Mouse (Mus musculus): Measurements from ENCODE around the gene Cntnap2.
A peak's percentile ranks its signal among the peaks of the same experiment; 100 is the strongest.

The Cntnap2 gene

DNA sequence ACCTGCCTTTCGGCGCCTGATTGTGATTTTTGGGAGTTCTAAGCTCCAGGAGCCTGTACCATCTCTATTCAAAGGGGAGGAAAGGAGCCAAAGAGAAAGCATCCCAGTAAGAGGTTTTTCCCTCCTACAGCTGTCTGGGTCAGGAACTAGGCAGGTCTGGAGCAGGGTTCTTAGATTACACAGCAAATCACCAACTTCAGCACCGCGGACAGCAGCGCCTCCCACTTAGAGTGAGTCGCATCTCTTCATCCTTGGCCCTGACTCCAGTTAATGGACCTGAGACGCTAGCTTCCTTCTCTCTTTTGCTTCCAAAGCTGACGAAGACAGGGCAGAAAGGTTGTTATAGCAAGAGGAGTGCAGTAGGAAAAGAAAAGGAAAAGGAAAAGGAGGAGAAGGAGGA is at the start of gene Cntnap2:
TSS of gene Cntnap2 (plus strand) at position 267 of the 400 bp plus-strand sequence.
- DNase-seq = no peak

DNA sequence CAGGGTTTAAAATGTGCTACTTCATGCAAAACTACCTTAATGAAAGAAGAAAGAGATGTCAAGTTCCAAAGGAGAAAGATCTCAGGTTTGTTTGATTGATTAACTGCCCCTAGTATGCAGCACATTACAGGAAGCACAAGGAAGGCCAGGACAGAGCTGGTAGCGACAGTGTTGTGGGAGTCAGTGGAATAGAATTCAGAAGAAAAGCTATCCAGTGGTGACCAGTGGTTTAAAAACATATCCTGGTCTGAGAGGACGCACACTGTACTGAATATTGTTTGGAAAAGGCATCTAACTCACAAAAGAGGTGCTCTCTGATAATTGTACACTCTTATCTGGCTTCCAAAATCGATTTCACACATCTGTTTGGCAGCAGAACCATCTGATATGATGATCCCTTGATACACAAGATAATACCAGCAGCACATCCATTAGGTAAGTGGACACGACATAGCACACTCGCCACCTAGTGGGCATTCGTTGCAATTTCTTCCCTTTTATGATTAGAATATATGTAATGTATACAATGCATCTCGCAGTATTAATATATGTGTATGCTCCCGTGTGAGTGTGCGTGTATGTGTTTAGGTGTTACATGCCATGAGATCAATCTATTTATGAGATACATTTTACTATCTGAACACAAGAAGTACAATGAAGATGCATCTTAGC is 33.0 kb upstream of the Cntnap2 start:
- DNase-seq = no peak

- DNase-seq = no peak
Measured at GRCm38 (mm10) chr6:45039454-45039853, 19.7 kb upstream of the Cntnap2 start.

GRCm38 (mm10) chr6:45059556-45060471 is 657 bp downstream of the Cntnap2 start:
- DNase-seq = no peak

- DNase-seq = no peak
Measured at GRCm38 (mm10) chr6:45062214-45062997, 3.2 kb downstream of the Cntnap2 start.

- no peak for DNase-seq
Measured at GRCm38 (mm10) chr6:45088304-45088703, 29.1 kb downstream of the Cntnap2 start.

DNA sequence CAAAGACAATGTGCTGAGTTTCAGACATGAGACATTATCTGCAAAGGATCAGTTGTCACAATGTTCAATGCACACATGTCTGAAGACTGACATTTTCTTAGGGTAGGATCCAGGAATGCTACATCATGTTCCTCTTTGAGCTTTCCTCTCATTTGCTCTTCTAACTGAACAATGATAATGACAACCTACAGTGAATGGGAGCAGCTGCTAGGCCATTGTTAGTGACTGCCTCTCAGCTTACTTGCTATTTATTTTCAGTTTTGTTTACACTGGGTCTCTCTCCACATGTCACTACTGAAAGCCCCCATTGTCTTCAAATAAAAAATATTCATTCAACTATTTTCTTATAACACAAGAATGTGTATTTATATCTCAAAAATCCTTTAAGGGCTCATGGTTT is 54.5 kb downstream of the Cntnap2 start:
- no peak for DNase-seq

- DNase-seq = no peak
Measured at GRCm38 (mm10) chr6:45144882-45145281, 85.7 kb downstream of the Cntnap2 start.

DNA sequence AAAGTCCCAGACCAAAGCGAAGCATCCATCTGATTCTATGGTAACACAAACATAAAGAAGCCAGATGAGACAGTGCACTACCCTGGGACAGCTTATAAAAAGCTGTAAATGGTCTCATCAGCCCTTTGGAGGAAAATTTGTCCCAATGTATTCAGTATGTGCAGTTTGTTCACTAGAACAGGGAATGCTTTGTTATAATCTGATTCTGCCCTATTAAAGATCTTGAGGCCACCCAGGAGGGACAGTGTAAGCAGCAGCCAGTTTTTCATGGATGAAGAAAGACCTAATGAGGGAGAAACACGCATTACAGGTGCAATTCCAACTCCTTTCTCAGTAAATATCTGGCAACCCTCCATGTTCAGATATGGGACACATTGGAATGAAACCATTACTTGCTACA is 145.9 kb downstream of the Cntnap2 start:
- no peak for DNase-seq

DNA sequence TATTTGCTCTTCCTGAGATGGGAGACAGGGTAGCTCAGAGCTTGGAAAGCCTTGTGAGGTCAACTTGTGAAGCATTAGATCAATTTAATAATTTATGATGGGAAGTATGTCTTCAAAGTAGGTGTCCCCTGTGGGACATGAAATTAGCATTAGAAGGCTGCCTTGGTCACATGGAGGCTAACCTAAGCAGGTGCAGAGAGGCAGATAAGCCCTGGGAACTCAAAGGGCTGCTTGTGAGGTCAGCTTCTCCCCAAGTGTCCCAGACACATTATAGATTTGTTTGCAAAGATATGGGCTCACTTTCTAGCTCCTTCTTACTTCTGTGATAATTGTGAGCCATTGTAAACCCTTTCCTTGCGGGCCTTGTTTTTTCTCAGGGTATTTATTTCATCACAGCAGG is 155.2 kb downstream of the Cntnap2 start:
- no peak for DNase-seq

DNA sequence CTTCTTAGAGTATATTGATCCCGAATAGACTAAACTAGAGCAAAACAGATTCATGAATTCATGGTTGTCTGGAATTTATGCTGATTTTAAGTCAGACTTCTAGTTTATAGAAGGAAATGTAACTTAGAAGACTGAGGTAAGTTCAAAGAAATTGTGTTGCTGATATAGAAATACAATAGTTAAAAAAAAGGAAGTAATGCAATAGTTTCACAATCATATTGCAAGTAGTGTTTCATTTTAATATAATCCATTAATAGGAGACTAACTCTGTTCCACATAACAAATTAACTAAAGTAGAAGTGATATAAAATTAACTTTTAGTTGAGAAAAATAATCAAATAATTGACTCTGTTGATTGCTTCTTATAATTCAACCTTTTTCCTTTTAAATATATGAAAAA is 169.8 kb downstream of the Cntnap2 start:
- DNase-seq = no peak

DNA sequence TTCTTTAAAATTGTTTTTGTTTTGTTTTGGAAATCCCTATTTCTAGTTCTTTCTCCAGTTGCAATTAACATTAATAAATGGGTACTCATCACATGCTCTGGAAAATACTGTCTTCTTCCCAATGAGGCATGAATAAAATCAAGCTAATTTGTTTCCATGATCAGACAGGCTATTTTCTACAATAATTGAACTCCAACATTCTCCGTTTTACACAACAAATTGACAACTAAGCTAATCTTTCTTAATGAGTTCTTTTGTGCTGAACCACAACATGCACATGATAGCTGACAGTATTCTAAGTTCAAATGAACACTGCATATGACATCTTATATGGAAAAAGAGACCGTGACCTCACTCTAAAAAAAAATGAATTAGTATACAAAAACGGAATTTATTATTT is 173.4 kb downstream of the Cntnap2 start:
- no peak for DNase-seq

DNA sequence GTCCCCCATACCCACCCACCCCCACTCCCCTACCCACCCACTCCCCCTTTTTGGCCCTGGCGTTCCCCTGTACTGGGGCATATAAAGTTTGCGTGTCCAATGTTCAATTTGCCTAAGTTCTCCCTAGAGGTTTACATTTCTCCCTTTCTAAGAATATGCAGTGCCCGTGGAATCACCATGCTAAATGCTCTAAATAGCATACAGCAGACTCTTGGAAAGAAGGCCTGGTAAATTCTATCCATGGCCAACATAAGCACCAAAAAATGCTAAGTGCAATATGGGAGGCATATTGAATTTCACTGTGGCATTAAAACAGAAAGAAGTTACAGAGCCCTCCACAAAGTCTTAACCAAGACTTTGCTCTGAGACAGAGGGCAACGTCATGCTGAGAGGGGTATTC is 177.4 kb downstream of the Cntnap2 start:
- DNase-seq = no peak

DNA sequence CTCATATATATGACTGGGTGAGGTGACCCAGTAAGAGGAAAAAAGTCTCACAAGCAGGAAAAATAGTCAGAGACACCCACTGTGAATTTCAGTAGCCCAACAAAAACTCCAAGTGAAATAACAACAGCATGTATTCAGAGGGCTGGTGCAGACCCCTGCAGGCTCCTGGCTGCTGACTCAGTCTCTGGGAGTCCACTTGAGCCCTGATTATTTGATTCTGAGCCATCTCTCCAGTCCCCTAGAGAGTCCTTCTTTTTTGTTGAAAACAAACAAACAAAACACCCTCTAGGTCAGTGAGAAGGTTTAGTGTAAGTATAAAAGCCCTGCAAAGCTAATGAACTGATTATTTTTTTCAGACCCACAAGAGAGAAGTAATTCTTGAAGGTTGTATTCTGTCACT is 179.0 kb downstream of the Cntnap2 start:
- DNase-seq = no peak

GRCm38 (mm10) chr6:45241218-45241617 is 182.1 kb downstream of the Cntnap2 start:
- DNase-seq = no peak

GRCm38 (mm10) chr6:45244680-45245079 is 185.5 kb downstream of the Cntnap2 start:
- DNase-seq = no peak

GRCm38 (mm10) chr6:45258047-45258446 is 198.9 kb downstream of the Cntnap2 start:
- no peak for DNase-seq

GRCm38 (mm10) chr6:45271537-45271936 is 212.4 kb downstream of the Cntnap2 start:
- no peak for DNase-seq

- DNase-seq = no peak
Measured at GRCm38 (mm10) chr6:45273259-45273775, 214.2 kb downstream of the Cntnap2 start.

DNA sequence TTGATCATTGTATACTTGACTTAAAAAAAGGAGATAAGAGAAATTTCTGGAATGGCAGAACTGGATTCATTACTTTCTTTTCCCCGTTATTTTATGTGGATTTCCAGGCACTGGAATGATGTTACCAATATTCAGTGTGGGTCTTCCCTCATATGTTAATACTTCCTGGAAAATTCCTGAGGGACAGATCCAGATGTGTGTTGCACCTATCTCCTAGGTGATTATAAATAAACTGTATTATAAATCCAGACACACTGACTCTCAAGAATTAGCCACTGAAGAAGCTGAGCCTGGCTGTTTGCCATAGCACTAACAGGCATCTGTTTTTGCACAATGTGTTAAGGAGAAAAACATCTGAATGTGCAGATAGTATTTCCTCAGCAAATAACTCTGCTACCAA is 231.0 kb downstream of the Cntnap2 start:
- DNase-seq = no peak

DNA sequence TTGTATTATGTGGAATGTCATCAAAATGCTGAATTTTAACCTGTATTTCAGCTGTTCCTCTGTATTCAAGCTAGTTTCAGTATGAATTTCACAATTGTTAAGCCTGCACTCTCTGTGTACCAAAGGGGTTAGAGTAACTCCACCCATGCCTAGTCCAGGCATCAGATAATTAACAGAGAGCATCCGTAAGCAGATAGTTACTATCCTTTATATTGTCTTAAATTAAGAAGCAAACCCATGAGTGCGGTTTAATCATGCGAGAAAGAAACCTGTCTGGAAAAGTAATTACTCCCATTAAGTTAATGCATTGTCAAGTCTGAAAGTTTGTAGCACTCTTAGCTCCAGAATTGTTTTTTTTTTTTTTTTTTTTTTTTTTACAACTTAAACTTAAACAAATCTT is 258.3 kb downstream of the Cntnap2 start:
- DNase-seq = no peak

DNA sequence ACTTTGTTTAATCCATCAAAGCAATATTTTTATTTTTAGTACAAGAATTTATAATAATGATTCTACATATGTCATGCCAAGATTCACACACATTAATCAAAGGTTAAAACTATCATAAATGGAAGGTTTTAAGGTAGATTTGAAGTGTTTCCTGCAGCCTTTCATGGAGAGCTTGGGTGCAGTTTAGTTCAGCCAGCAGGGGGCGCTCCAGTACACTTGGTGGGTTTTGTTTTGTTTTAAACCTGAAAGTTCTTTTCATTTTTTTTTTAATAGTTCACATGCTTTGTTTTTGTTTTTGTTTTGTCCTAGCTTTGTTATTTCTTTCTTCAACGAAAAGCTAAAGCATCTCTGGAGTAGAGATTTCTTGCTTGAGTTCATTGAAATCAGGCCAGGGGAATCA is 264.3 kb downstream of the Cntnap2 start:
- DNase-seq = peak; percentile 21

- DNase-seq = no peak
Measured at GRCm38 (mm10) chr6:45327952-45328485, 268.9 kb downstream of the Cntnap2 start.
